In genomic region chr5:17888598-17888997, GRCm38 (mm10) we compare ENCODE assay signal across 8 mouse cellular contexts. TPM values are rescaled to one million over a fixed set of nuclear protein-coding genes. Genes with fewer than 3 reads are reported as not detected.
A peak's percentile ranks its signal among the peaks of the same experiment; 100 is the strongest.
DNase-seq lines count a peak whose midpoint lies in the region; ATAC-seq lines count a peak whose summit lies in the region.

Cd36 (minus strand) TSS chr5:17888801.

- no peak for ATAC-seq in erythroblast, adult 5-6 weeks (replicated peaks; ENCODE audit: low FRiP score, poor library complexity, severe bottlenecking)
- peak; percentile 70; the same call in 1 of the 2 replicates for ATAC-seq in lung, embryonic 15.5 days (ENCODE audit: borderline replicate concordance, extremely low read depth, low FRiP score, low TSS enrichment)
- ATAC-seq in midbrain, embryonic 11.5 days (ENCODE audit: low FRiP score) = no peak

- no peaks in the 10 kb centered on the region for H3K9me3 ChIP-seq in lung, embryonic 15.5 days
- H3K9me3 ChIP-seq in midbrain, embryonic 11.5 days (ENCODE audit: control insufficient read depth, low read length) = no peaks in the 10 kb centered on the region

- no peak for DNase-seq in adrenal gland, postnatal 25 days
- DNase-seq in heart, postnatal 36 days = peak; percentile 41 to 57
- DNase-seq in right cerebral cortex, adult 2 months (ENCODE audit: low spot score in 2 of 2) = no peak
- no peak for DNase-seq in midbrain, embryonic 11.5 days (ENCODE audit: low spot score, missing footprints)
- no peak for DNase-seq in frontal cortex, postnatal 36 days (ENCODE audit: low spot score in 2 of 2)
- DNase-seq in left cerebral cortex, adult 11 months (ENCODE audit: low spot score) = no peak

- H3K9ac ChIP-seq in lung, embryonic 15.5 days = no peak within 1 kb of the TSS
- no peak within 1 kb of the TSS for H3K9ac ChIP-seq in midbrain, embryonic 11.5 days (ENCODE audit: low read length)

- H3K27me3 ChIP-seq in lung, embryonic 15.5 days = no peaks in the 10 kb centered on the region
- H3K27me3 ChIP-seq in midbrain, embryonic 11.5 days (ENCODE audit: control insufficient read depth, insufficient read depth, low read length) = no peaks in the 10 kb centered on the region

- WGBS in lung, embryonic 15.5 days = 6% methylated on average over 5 of the region's 5 CpGs
- 70% methylated on average over 5 of the region's 5 CpGs for WGBS in midbrain, embryonic 11.5 days

- peaks cover 14% of the 10 kb centered on the region for H3K4me1 ChIP-seq in lung, embryonic 15.5 days
- no peaks in the 10 kb centered on the region for H3K4me1 ChIP-seq in midbrain, embryonic 11.5 days (ENCODE audit: control insufficient read depth, insufficient read depth, low read length)

- no peak within 1 kb of the TSS for H3K4me3 ChIP-seq in lung, embryonic 15.5 days
- H3K4me3 ChIP-seq in midbrain, embryonic 11.5 days (ENCODE audit: low read depth, low read length) = no peak within 1 kb of the TSS

- no peaks in the 10 kb centered on the region for H3K36me3 ChIP-seq in lung, embryonic 15.5 days
- H3K36me3 ChIP-seq in midbrain, embryonic 11.5 days (ENCODE audit: control insufficient read depth, insufficient read depth, low read length) = no peaks in the 10 kb centered on the region

- H3K4me2 ChIP-seq in lung, embryonic 15.5 days = peak within 1 kb of the TSS; percentile 9; the same call in 1 of the 2 replicates
- no peak within 1 kb of the TSS for H3K4me2 ChIP-seq in midbrain, embryonic 11.5 days

- peak within 1 kb of the TSS; percentile 32 for H3K27ac ChIP-seq in lung, embryonic 15.5 days
- H3K27ac ChIP-seq in midbrain, embryonic 11.5 days (ENCODE audit: low read depth, low read length) = no peak within 1 kb of the TSS

- intact Hi-C loops in heart, postnatal 36 days (cut with DNase I) = loop anchor here (2.0 kb wide), 1 partner anchor 52 kb away; no protein-coding TSS in a partner anchor

RNA-seq across cellular contexts. Expression of gene Cd36, which starts in this region (rescaled TPM):
- total RNA-seq in adrenal gland, postnatal 25 days (2021) = 361 and 381 TPM in 2 replicates
- total RNA-seq in erythroblast, adult 5-6 weeks (2015; ENCODE audit: low replicate concordance) = 678 and 679 TPM in 2 replicates
- 1,468 and 1,791 TPM in 2 replicates for total RNA-seq in erythroblast, adult 5-6 weeks (2017; ENCODE audit: low replicate concordance)
- 1,000 to 10,000 TPM; 1,925 to 2,084 TPM for total RNA-seq in heart, postnatal 36 days (2021)
- polyA plus RNA-seq in lung, embryonic 15.5 days (2015; fragmentation: Nextera tagmentation; extraction: Ambion mirVana) = 17.5 and 23.0 TPM in 2 replicates
- polyA plus RNA-seq in midbrain, embryonic 11.5 days (2014; fragmentation: Nextera tagmentation; extraction: Ambion mirVana) = 1.2 and 2.0 TPM in 2 replicates

Comparison
In these comparisons a context has a peak if more than half of its experiments do, and no peak if none do; other contexts are left out.
1. DNase-seq: peak in heart, postnatal 36 days (2 of 2); none in adrenal gland, postnatal 25 days (single experiment), right cerebral cortex, adult 2 months (0 of 2), midbrain, embryonic 11.5 days (single experiment), frontal cortex, postnatal 36 days (0 of 2) and left cerebral cortex, adult 11 months (single experiment).